Mouse (Mus musculus) liver, postnatal 0 days (tissue): ENCODE measurements around the gene Fgf12.

Experiments
- CTCF ChIP-seq: sonication (generic); IDR thresholded peaks from 2 replicates; pipeline ENCODE4 v1.5.1; 2016; ENCODE audit warnings: antibody characterized with exemption, low read depth
- EP300 ChIP-seq: IDR thresholded peaks from 2 replicates; pipeline ENCODE4 v1.6.1; 2016; ENCODE audit warnings: antibody characterized with exemption, low read depth, mild to moderate bottlenecking

GRCm38 (mm10) chr16:28345323-28345722 lies 407.5 kb downstream of the Fgf12 start:
- TF ChIP-seq CTCF, result no peak
- no peak for TF ChIP-seq EP300
